Mouse (Mus musculus): ENCODE data around the gene Pak3.

GRCm38 (mm10) chrX:143815948-143816347 is 297.6 kb downstream of the Pak3 start:
- TF ChIP-seq CTCF (IDR thresholded peaks at IDR 0.05) (no peak), EP300 (IDR thresholded peaks at IDR 0.05) (no peak)
